Mouse (Mus musculus) left cerebral cortex, postnatal 14 days (tissue): ENCODE results near the gene Bzw2. TPM values are rescaled to one million over a fixed set of nuclear protein-coding genes. Genes with fewer than 3 reads are reported as not detected.
"Not testable (repeated sequence)": the region's sequence is repeated elsewhere in the genome, so short reads cannot be mapped to it uniquely, and the experiment has no call there.

Source experiments
- DNase-seq, 2 experiments: peaks; one replicate each; pipeline ENCODE4 v3.0.0; 2021 to 2022; ENCODE audit warnings: low spot score in 2 of 2, mixed read lengths in 1 of 2
- intact Hi-C: fragments of 180-260 bp; cut with DNase I; formaldehyde crosslinking; loops from one replicate; pipeline ENCODE4 v1.15.1; 2025
- long read RNA-seq, 2 experiments: library from polyadenylated mRNA; stranded (forward); transcript quantifications; one replicate each; pipeline ENCODE4 v2.0.0; 2021
- total RNA-seq, 2 experiments: library from RNA; stranded (reverse); gene quantifications; 2 replicates each; pipeline ENCODE4 v1.2.3; 2021

Bzw2 gene
- total RNA-seq, result 10 to 100 TPM; 72.2 to 78.2 TPM
- long read RNA-seq, experiment 1, transcript Bzw2-201 (12 exons, 1,871 nt), result major isoform, 60 of 71 reads
- long read RNA-seq, experiment 1, partial matches to known transcripts, result 4 of 71 reads
- long read RNA-seq, experiment 1, other reads (novel, unspliced or antisense), result 7 of 71 reads
- long read RNA-seq, experiment 2, transcript Bzw2-201 (12 exons, 1,871 nt), result major isoform, 53 of 62 reads
- long read RNA-seq, experiment 2, partial matches to known transcripts, result 5 of 62 reads
- long read RNA-seq, experiment 2, other reads (novel, unspliced or antisense), result 4 of 62 reads

DNA sequence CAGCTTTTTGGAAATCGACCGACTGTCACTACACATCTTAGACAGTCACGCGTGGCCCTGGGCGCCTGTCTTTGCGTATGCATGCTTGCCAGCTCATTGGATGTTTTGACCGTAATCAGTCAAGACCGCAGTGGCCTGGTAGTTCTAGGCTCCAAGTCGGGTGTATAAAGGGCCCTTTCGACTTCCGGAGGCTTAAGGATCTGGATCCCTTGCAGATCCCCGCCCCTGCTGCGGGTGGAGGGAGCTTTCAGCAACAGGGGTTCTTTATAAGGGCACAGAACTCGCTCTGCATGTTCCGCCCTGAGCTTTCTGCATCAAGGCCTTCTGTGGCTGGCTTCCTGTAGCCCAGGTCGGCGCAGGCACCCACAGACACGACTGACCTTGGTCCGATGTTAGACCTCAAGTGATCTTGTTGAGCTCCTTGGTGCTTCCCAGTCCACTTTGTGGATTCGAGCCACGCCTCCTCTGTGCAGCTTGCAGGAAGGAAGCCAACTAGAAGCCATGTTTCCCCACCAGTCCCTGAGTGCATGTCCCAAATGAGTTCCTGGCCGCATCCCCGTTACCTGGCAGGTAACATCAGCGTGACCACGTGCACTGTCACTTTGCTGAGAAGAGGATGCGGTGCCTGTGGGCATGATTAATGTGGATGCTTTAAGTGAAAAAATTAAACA lies at the start of gene Bzw2:
TSS of gene Bzw2 (minus strand) at position 443 of the 671 bp plus-strand sequence.
- intact Hi-C loops, result loop anchor here (5.0 to 10.0 kb wide), 2 partner anchors 113 to 260 kb away; partner anchors contain the start of gene Tspan13
- peak; percentile 52 to 64 for DNase-seq

DNA sequence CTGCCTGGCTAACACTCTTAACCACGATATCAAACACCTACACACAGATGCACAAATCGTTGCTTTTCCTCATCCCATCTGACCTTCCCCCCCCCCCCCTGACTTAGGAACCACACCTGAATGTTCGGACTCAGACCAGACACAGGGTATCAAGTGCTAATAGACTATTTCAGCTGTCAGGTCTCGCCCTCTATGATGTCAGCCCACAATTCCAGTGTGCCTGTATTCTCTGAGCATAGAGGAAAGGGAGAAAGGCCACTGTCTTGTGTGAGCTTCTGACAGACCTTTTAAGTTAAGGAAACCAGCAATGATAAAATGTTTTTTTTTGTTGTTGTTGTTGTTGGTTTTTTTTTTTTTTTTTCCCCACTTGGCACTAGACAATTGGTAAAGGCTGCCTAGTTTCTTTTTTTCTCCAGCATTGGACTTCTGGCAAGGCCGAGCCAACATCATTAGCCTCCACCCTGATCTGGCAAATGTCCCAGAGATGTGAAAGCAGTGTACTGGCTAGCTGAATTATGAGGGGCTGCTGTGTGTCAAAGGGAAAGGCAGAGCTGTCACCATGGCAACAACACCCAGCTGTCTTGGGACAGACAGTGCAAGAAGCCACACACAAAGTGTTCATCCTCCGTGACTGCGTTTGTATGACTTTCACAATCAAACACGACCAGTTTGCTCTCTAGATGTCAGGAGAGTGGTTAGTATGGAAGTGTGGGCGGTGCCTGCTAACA lies 49.4 kb upstream of the Bzw2 start:
- intact Hi-C loops, result no loop called here
- DNase-seq, result peak; percentile 46 to 81

DNA sequence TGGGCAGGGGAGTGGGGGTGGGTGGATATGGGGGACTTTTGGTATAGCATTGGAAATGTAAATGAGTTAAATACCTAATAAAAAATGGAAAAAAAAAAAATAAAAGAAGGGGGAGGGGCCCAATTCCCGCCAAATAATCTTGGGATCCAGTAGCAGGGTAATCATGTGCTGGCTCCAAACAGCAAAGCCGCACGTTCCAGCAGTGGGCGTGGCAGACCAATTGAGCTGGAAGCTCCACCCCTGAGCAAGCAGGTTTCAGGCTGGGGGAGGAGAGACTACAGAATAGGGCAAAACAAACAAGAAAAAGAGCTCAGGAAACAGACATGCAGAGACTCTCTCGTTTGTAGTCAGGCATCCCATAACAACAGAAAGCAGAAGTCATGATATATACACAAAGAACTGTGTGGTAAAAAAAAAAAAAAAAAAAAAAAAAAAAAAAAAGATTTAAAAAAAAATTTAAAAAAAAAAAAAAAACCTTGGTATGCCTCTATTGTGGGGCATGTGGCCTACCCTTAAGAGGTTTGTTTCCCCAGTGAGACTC lies 47.8 kb upstream of the Bzw2 start:
- DNase-seq, intact Hi-C loops: not testable (repeated sequence)

DNA sequence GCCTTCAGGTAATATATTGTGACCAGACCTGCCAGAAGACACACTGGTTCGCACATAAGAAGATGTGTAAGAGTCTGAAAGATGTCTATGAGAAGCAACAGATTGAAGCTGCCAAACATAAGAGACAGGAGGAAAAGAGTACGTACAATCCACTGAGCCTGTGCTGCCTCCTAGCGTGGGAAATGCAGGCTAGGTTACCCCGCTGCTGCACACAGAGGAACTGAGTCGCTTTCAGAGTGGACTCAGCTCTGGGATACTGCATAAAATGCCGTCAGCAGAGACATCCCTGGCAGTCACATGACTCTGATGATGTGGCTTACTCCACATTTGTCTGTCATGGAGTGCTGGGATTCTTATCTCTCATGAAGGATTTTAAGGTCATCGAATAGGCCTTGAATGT lies 37.1 kb upstream of the Bzw2 start:
- no peak for DNase-seq

DNA sequence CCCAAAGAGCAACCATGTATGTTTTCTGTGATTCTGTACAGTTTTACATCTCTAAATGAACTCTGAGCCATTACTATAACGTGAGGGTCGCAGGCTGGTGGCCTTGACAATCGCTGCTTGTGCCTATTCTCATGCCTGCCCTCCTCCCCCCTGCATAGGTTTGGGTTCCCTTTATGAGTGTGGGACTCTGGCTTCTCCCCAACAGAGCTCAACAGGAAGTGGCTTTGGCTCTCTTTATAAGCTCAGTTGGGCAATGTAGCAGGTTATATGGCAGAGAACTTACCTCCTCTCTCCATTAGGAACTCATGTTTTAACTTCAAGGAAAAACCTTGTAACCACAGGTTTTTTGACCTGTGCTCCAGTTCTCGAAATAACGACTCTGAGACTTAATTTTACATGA lies 32.5 kb upstream of the Bzw2 start:
- DNase-seq, result no peak
- intact Hi-C loops, result no loop called here

More for the DNA sequence above, 37.1 kb upstream of the Bzw2 start:
- intact Hi-C loops, result no loop called here

DNA sequence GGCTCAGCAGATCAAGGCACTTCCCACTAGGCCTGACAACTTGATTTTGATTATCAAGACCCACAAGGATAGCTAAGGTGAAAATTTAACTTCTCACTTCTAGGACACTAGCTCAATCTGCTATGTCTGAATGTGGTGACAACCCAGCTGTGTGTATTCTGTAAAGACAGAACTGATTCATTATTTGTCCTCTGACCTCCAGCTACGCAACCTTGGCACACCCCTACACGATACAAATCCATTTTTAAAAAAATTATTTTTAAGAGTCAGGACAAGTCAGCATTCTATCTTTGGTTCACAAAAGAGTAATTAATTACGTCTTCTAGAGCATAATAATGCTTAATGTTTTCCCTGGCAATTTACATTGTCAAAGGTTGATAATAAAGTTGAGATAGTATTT lies 31.7 kb upstream of the Bzw2 start:
- intact Hi-C loops, result no loop called here

DNA sequence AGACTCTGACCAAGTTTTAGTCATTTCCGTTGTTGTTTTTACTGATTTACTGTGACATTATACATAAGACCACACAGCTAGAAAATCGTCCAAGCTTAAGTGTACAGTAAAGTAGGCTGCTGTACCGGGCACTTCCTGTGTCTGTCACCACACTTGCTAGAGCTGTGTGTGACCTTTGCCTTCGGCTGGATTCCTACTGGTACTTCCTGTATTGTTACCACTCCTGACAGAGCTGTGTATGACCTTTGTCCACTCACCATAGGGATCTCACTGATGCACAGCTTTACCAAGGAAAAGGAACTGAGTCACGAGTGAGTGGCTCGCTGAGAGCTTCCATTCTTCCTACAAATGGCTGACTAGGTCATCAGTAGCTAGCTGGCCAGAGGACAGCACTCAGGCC lies 29.2 kb upstream of the Bzw2 start:
- intact Hi-C loops, result no loop called here
- no peak for DNase-seq

More for the DNA sequence above, 31.7 kb upstream of the Bzw2 start:
- DNase-seq, result no peak

DNA sequence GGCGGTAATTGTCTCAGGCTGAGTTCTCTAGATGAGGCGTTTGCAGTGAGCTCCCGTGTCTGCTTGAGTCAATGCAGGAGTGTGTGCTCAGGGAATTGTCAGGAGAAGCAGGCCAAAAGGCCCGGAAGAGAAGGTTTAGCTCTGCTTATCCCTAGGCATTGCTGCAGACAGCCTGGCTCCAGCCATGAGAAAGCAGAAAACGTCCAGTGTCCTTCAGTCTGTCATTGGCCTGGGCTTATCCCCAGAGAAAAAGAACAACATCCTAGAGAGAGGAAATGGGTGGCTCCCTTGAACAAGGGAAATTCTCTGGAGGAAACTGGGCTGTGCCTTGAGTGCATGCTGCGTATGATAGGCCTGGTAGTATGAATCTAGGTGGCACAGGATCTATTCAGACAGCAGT lies 24.7 kb upstream of the Bzw2 start:
- intact Hi-C loops, result no loop called here

DNA sequence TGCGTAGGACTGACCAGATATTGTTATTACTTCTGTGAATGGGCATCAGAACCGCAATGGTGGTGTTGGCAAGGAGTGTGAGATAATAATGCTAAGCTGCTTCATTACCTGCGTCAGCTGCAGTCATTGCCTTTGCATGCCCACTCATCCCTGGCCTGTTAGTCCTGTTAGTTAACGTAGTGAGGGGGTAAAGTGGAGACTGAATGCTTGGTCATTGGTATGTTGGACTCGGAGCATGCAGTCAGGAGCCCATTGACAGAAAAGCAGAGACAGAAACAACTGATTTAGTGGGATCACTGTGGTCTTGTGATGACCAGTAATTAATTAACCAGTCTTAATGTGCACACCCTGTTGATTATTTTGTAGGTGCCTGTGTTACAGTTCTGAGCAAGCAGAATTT lies 19.3 kb upstream of the Bzw2 start:
- intact Hi-C loops, result no loop called here
- no peak for DNase-seq

More for the DNA sequence above, 24.7 kb upstream of the Bzw2 start:
- DNase-seq, result no peak

DNA sequence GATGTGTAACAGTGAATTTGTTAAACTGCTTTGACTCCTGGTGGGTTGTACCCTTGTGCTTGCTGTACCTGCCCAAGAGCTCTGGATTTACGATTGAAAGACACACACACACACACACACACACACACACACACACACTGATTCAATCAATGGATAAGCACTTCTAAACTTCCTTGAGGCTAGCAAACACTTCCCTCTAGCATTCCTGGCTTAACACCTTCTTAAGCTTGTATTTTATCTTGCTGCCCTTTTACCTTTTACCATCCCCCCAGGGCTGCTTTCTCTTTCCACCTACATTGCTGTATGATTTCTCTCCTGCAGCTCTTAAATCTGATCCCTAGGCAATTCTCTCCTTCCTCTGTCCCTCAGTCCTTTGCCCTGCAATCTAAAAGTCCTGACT lies 7.4 kb upstream of the Bzw2 start:
- intact Hi-C loops, result no loop called here
- no peak for DNase-seq

DNA sequence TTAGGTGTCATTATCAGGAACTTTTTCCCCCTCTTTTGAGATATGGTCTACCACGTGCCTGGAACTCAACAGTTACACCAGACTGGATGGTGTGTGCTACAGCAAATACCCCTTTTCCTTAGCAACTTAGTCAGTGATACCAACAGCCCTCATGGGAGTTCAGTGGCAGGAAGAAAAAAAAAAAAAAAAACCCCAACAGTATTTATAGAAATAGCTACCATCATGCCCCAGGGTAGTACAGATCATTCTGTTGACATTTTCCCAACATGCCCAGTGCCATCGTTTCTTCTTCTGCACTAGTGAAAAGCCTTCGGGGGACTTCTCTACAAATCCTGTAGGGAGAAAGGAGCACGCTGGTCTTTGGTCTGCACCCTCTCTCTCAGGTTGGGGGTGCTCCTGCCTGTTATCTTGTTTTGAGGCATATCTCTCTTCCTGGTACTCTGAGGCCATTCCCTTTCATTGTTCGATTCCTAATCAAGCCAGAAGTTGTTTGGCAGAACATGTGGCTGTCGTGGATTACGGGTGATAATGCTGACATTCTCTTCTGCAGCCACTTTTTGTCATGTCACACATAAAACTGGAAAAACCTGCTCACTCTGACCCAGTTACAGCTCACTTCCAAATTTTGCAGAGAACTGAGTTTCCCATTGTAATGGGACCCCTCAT lies 6.4 kb upstream of the Bzw2 start:
- intact Hi-C loops, result no loop called here

DNA sequence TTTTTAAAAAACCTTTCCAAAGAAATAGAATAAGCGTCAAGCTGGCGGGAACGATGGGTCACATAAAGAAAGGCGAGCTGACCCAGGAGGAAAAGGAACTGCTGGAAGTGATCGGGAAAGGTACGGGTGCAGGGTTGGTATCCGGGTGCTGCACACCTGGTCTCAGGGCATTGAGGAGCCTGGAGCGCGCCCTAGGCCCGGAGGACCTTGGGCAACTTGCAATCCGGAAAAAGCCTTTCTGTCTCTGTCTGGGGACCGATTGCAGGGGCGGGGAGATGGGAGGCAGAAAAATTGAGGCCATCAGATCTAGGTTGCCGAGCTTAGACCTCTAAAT lies 609 bp downstream of the Bzw2 start:
- DNase-seq, result no peak
- intact Hi-C loops, result loop anchor here (5.0 to 10.0 kb wide), 2 partner anchors 112 to 260 kb away; partner anchors contain the start of gene Tspan13

More for the DNA sequence above, 6.4 kb upstream of the Bzw2 start:
- no peak for DNase-seq

DNA sequence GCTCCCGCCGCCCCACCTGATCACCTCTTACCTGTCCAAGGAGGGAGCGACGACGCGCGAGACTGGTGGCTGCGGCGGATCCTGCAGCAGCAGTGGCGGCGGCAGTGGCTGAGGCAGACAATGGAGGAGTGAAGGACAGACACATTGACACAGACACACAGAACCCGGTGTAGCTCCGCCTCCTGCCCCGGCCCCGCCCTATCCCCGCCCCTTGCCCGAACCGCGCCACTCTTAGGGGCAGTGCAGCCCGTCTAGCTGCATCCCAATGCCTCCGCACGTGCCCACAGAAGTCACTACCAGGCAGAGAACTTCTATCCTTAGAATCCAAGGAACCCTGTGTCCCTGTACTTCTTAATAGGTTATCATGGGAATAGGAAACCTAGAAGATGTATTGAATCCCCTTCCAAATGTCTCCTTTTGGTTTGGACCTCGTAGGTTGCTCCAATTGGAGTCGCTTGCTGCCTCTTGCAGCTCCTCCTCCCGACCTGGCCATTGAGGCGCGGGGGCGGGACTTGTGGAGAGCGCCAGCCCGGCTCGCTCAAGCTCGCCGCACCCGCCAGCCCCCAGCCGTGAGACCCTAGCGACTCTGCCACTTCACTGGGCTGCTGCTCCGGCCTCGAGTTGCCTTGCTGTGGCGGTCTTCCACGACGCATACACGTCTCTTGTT lies 1.1 kb downstream of the Bzw2 start, which contains the start of gene Ankmy2:
TSS of gene Ankmy2 (plus strand) at position 478 of the 667 bp plus-strand sequence.
- intact Hi-C loops, result loop anchor here (5.0 to 10.0 kb wide), 2 partner anchors 112 to 259 kb away; partner anchors contain the start of gene Tspan13
- peak; percentile 88 to 93 for DNase-seq

DNA sequence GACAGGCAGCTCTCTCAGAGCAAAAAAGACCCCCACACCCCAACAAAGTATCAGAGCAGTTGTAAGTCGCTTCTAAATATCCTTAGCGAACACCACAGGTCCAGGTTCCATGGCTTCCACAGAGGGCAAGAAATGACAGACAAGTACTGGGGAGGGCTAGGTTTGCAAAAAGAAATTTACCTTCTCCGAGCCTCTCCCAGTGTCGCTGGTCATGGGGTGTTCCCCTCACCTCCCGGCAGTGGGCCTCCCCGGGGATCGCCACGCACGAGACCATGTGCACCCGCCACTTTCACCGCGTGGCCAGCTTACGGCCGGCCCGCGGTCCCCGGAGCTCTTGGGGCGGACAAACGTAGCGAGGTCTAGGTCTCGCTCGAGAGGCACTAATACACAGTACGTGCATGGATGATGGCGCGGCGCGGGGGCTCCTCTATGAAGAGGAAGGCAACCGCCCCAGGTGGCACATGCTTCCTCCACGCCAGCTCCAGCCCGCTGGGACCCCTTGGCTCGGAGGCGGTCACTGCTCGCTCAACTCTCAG lies 1.7 kb downstream of the Bzw2 start:
- intact Hi-C loops, result loop anchor here (5.0 to 10.0 kb wide), 2 partner anchors 111 to 259 kb away; partner anchors contain the start of gene Tspan13
- peak in 1 of 2 experiments; percentile 10 for DNase-seq

DNA sequence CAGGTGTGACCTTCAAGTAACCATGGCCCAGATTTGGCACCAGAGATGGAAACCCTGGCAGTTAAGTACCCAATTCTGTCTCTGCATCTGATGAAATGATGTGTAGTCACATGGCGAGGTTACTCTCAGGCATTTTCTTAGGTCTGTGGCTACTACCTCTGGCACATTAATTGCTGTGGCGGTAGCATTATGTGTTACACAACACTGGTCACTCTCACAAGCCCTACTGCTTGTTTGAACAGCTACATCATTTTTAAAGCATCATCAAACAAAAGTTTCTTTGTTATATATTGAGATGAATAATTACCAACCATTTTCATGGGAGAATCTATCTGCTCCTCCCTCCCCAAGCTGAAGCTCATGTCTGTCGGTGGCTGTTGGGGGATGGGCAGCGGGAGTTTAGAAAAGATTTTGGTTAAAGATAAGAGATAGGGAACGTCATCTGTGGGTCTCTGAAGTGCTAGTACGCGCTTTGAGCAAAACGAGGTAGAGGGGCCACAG lies 2.7 kb downstream of the Bzw2 start:
- DNase-seq, result peak; percentile 34 to 45
- intact Hi-C loops, result loop anchor here (5.0 to 10.0 kb wide), 2 partner anchors 110 to 258 kb away; partner anchors contain the start of gene Tspan13

DNA sequence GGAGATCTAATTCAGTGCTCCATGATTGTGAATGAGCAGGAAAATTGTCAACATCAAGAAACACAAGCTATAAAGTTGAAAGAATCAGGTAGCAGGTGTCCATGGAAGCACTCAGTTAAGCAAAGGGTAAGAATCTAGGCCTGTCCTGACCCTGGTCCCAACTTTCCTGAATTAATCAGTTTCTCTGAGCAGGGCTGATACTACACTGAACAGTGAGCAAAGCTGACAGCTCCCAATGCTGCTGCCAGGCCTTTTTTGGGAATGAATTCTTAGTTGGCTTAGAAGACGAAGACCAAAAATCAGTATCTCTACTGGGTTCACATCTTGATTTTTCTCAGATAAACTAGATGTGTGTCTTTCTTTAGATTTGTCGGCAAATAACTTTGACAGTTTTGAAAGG lies 7.1 kb downstream of the Bzw2 start:
- intact Hi-C loops, result loop anchor here (10.0 kb wide), 1 partner anchor 106 kb away; the partner anchor contains the start of gene Tspan13
- DNase-seq, result no peak

DNA sequence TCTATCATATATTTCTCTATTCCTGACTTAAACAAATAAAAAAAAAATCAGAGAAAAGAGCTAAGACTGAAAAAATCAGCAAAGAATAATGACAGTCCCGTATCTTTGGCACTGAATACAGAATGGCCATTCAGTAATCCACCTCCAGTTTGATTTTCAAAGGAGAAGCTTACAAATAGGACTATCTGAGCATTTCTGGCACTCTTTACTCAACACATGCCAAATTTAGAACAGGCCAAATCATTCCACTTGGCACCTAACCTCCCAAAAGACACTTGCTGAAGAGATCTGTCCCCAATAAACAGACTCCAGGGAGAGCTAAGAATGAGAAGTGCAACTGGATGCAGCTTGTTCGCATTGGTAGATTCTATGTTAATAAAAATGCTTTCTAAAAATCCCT lies 7.6 kb downstream of the Bzw2 start:
- DNase-seq, result no peak

More for the DNA sequence above, 7.6 kb downstream of the Bzw2 start:
- intact Hi-C loops, result loop anchor here (10.0 kb wide), 1 partner anchor 105 kb away; the partner anchor contains the start of gene Tspan13
